Mouse (Mus musculus): ENCODE measurements around the gene Gm13889.

Gene Gm13889

GRCm38 (mm10) chr2:93957785-93958175 lies 779 bp upstream of the Gm13889 start:
- DNase-seq = peak; percentile 22

DNA sequence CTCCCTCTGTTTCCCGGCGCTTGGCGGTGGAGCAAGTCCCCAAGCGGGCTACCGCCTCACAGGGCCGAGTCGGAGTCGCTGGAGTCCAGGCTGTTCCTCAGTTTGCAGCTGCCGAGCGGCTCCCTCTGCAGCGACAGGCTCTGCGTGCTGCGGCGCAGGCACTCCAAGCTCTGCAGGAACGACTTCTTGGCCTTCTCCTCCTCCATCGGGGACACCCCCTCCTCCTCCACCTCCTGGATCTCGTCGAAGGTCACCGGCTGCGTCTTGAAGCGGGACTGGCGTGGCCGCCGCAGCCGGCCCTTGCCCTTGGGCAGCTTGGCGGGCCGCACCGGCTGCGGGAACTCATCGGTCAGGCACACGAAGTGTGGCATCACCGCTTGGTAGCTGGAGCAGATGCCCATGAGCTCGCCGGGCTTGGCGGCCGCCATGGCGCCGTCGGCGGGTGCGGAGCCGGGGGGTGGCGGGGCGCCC lies 635 bp downstream of the Gm13889 start:
- DNase-seq = peak; percentile 66

- DNase-seq = no peak
These were observed 1.1 kb downstream of the Gm13889 start for GRCm38 (mm10) chr2:93955886-93956285.

- peak; percentile 61 for DNase-seq
These were observed 2.0 kb downstream of the Gm13889 start for GRCm38 (mm10) chr2:93954781-93955578.

GRCm38 (mm10) chr2:93953726-93954125 lies 3.3 kb downstream of the Gm13889 start:
- no peak for DNase-seq

DNA sequence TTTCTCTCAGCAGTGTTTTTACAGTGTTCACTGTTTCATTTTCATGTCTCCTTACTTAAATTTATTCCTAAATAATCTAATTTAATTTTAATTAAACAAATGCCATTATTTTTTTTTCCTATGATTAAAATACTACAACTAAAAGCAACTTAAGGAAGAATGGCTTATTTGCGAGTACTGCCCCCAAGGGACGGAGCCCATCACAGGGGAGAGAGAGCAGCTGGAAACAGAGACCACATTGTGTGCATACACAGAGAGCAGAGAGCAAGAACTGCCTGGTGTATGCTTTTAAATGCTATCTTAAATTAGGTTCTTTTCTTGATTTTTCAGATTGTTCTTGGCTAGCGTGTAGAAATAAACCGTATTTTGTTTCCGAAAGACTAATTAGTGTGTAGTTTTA lies 10.0 kb downstream of the Gm13889 start:
- no peak for DNase-seq

DNA sequence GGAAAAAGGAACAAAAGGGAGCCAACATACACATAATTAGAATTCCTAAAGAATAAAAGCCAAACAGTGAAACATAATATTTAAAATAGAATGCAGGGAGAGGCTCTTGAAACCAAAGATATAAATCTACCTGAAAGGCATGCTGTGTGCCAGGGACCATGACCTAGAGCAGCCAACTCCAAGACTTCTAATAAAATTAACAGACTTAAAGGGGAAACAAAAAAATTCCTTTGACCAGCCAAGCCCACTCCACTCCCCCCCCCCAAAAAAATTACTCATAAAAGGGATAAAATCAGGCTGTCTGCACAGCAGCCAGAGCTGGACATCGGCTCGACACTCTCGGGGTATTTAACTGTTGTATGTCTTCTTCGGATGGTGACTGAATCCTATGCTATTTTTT lies 12.1 kb downstream of the Gm13889 start:
- no peak for DNase-seq

DNA sequence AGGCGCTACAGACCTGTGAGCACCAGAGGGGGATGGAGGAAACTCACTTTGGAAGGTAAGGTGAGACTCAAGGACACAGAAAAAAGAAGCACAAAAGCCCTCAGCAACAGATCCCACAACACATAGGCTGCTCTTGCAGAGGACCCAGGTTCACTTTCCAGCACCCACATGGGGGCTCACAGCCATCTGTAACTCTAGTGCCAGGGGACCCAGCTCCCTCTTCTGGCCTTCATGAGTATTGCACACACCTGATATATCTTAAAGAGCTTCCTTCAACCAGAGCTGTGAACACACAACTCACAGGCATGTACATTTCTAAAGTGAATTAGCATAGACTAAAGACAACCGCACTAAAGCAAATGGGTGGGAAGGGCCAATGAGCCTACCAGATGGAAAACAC lies 12.9 kb downstream of the Gm13889 start:
- no peak for DNase-seq

- DNase-seq = no peak
These were observed 15.3 kb downstream of the Gm13889 start for GRCm38 (mm10) chr2:93941670-93942069.

- no peak for DNase-seq
These were observed 18.5 kb downstream of the Gm13889 start for GRCm38 (mm10) chr2:93938534-93938933.

GRCm38 (mm10) chr2:93928866-93929265 lies 28.1 kb downstream of the Gm13889 start:
- no peak for DNase-seq

- no peak for DNase-seq
These were observed 29.1 kb downstream of the Gm13889 start for GRCm38 (mm10) chr2:93927701-93928437.

- no peak for DNase-seq
These were observed 30.9 kb downstream of the Gm13889 start for GRCm38 (mm10) chr2:93926141-93926540.

DNA sequence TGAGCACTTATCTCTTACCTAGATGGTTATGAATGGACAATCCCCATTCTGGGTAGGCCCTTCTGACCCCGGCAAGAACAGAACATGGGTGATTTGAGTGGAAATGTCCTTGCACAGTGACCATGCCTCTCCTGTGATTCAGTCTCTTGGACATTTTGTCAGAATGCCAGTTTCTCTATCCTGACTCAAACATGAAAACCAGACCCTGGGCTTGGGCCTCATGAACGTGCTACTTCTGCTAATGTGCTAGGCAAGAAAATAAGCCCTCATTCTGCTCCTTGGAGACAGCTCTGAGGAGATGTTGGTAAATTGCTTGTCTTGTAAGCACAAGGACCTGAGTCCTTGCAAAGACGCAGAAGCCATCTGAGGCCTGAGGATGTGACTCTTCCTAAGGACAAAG lies 37.9 kb downstream of the Gm13889 start:
- DNase-seq = no peak

DNA sequence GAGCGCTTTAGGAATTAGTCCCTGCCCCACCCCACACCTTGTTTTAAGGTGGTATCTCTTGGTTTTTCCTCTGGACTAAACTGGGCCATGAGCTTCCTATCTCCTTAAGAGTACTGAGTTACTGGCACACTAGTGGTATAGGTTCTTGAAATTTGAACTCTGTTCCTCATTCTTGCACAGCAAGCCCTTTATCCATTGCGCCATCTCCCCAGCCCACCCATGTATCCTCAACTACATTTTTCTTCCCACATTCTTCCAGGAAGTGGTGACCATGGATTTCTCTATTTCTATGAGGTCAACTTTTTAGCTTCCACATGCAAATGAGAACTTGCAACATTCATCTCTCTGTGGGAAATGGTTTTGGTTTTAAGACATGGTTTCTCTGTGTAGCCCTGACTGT lies 43.4 kb downstream of the Gm13889 start:
- DNase-seq = no peak

DNA sequence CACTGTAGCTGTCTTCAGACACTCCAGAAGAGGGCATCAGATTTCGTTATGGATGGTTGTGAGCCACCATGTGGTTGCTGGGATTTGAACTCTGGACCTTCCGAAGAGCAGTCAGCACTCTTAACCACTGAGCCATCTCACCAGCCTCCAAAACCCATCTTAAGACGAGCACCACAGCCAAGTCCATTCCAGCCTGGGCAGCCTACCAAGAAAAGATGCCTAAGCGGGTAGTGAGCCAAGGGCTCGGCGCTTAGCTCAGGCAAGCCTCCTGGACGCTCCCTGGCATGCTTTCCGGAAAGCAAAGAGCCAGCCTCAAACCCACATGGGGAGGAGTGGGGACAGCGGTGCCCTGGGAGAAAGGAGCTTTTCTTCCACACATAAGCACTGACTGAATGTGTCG lies 45.1 kb downstream of the Gm13889 start:
- DNase-seq = peak; percentile 68

GRCm38 (mm10) chr2:93909716-93910115 lies 47.3 kb downstream of the Gm13889 start:
- DNase-seq = no peak

DNA sequence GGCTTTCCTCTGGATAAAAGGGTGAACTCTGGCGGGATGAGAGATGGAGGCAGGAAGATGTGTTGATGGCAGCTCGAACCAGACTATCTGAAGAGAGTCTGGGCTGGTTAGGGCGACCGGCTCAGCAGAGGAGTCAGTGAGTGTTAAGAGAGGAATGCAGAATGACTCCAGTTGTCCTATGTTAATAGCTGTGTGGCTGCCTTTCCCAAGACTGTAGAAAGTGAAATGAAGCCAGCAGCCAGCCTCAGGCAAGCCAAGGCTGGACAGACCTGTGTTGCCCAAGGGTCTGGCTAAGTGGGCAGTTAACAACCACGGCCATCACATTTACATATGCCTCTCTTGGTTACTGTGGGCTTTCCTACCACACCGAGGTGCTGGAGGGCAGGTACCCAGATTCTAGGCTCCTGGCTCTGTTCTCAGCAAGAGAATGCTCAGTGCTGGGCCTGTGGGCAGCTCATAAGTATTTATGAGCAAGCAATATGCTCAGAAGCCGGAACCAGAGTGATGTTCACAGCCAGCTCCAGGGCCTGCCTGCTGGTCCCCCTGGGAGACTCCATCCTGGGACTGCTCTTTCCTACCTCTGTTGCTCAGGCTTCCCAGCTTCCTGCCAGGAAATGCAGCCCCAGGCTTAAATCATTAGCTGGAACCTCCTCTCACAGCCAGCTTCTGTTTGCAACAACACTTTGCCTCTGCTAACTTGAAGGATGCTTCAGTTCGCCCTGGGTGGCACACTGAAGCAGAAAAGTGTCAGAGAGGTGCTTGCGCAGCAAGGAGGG lies 49.3 kb downstream of the Gm13889 start:
- no peak for DNase-seq

- no peak for DNase-seq
These were observed 50.7 kb downstream of the Gm13889 start for GRCm38 (mm10) chr2:93906316-93906715.
